Mouse (Mus musculus) limb, embryonic 14.5 days (tissue): ENCODE data around the gene Eif3i. TPM values are rescaled to one million over a fixed set of nuclear protein-coding genes. Genes with fewer than 3 reads are reported as not detected.

Experiments used
- ATAC-seq: fragments of 200-750 bp; cut with Nextera tagmentation; 2 replicates; pipeline ENCODE4 v1.8.0; 2017; ENCODE audit warnings: low read depth, moderate number of reproducible peaks, moderate TSS enrichment; ENCODE audit not compliant: low FRiP score
- DNase-seq: peaks from one replicate; pipeline ENCODE4 v3.0.0-alpha.2; 2015; ENCODE audit warnings: low spot score
- H3K27ac ChIP-seq: fragments of 300-500 bp; sonication (generic); replicated peaks from 2 replicates; pipeline ENCODE4 v1.5.1; 2014; ENCODE audit warnings: low read depth, mild to moderate bottlenecking, low read length, moderate library complexity, mixed read lengths
- H3K27me3 ChIP-seq: fragments of 300-500 bp; sonication (generic); 2 replicates; pipeline ENCODE4 v1.6.1; 2014; ENCODE audit warnings: low read length, mixed read lengths; ENCODE audit not compliant: control insufficient read depth, insufficient read depth
- H3K36me3 ChIP-seq: fragments of 300-500 bp; sonication (generic); 2 replicates; pipeline ENCODE4 v1.6.1; 2014; ENCODE audit warnings: mild to moderate bottlenecking, low read length, moderate library complexity, mixed read lengths; ENCODE audit not compliant: control insufficient read depth, insufficient read depth
- H3K4me1 ChIP-seq: fragments of 300-500 bp; sonication (generic); 2 replicates; pipeline ENCODE4 v1.6.1; 2014; ENCODE audit warnings: antibody characterized with exemption, low read length, mixed read lengths; ENCODE audit not compliant: control insufficient read depth, insufficient read depth
- H3K4me2 ChIP-seq: fragments of 300-500 bp; sonication (generic); replicated peaks from 2 replicates; pipeline ENCODE4 v1.6.1; 2014; ENCODE audit warnings: low read depth, mild to moderate bottlenecking, low read length, moderate library complexity; ENCODE audit not compliant: severe bottlenecking
- H3K4me3 ChIP-seq: fragments of 300-500 bp; sonication (generic); replicated peaks from 2 replicates; pipeline ENCODE4 v1.5.1; 2014; ENCODE audit warnings: low read length
- H3K9ac ChIP-seq: fragments of 300-500 bp; sonication (generic); 2 replicates; pipeline ENCODE4 v1.6.1; 2014; ENCODE audit warnings: mild to moderate bottlenecking, low read depth, low read length, moderate library complexity; ENCODE audit not compliant: severe bottlenecking
- H3K9me3 ChIP-seq: fragments of 300-500 bp; sonication (generic); 2 replicates; pipeline ENCODE4 v1.6.1; 2016; ENCODE audit warnings: low read length; ENCODE audit not compliant: control insufficient read depth
- POLR2A ChIP-seq: fragments of 200-500 bp; IDR thresholded peaks from 2 replicates; pipeline ENCODE4 v1.8.0; 2012; ENCODE audit warnings: inconsistent platforms, mild to moderate bottlenecking, moderate library complexity, borderline replicate concordance; ENCODE audit not compliant: insufficient read depth, insufficient read length; ENCODE audit errors: extremely low read depth
- WGBS: fragments of 180-500 bp; shearing (Covaris S2); extraction: QIAGEN DNeasy Blood & Tissue Kit; methylation state at CpG from one replicate; pipeline ENCODE4 v1.1.7; 2014; 5-methylcytosine and 5-hydroxymethylcytosine counted together
- polyA plus RNA-seq, 2 experiments: library from polyadenylated mRNA; depleted of rRNA in 1 of 2; stranded (reverse) in 1 of 2; unstranded in 1 of 2; fragments of >200 nt; fragmentation: Nextera tagmentation in 1 of 2; extraction: Ambion mirVana in 1 of 2; gene quantifications; 2 replicates each; pipeline versions ENCODE4 v1.2.1 to v1.2.3; 2012 to 2014

Gene Eif3i
- polyA plus RNA-seq, 2 experiments, result 334 to 367 TPM

- Histone ChIP-seq H3K9me3 (no peaks in the 10 kb centered on the region), H3K4me1 (peaks cover 4% of the 10 kb centered on the region; the same call in 1 of the 2 replicates), H3K27ac (no peak overlapping the region), H3K36me3 (peaks cover 6% of the 10 kb centered on the region), H3K27me3 (no peaks in the 10 kb centered on the region), H3K4me2 (peak overlapping the region; percentile 81; the same call in 1 of the 2 replicates), H3K9ac (no peak overlapping the region), H3K4me3 (no peak overlapping the region)
- TF ChIP-seq POLR2A, result no peak
- no peak for DNase-seq
- ATAC-seq, result no peak
- 69% methylated on average over 9 of the region's 9 CpGs for WGBS
Measured at GRCm38 (mm10) chr4:129585773-129586172, 14.7 kb downstream of the Eif3i start.

- Histone ChIP-seq H3K4me2 (peak overlapping the region; percentile 81), H3K36me3 (no peaks in the 10 kb centered on the region), H3K4me1 (peaks cover 4% of the 10 kb centered on the region; the same call in 1 of the 2 replicates), H3K27ac (0 out of 2 replicates have a peak overlapping the region, but pooled peaks have one; percentile 38), H3K9me3 (no peaks in the 10 kb centered on the region), H3K9ac (peak overlapping the region; percentile 64), H3K4me3 (peak overlapping the region; percentile 47), H3K27me3 (no peaks in the 10 kb centered on the region)
- ATAC-seq (peak; percentile 69), DNase-seq (peak; percentile 79)
- 4% methylated on average over 36 of the region's 36 CpGs for WGBS
- TF ChIP-seq POLR2A, result no peak
Measured at GRCm38 (mm10) chr4:129584884-129585608, 15.4 kb downstream of the Eif3i start.

- Histone ChIP-seq H3K4me1 (peaks cover 4% of the 10 kb centered on the region; the same call in 1 of the 2 replicates), H3K36me3 (no peaks in the 10 kb centered on the region), H3K27me3 (no peaks in the 10 kb centered on the region), H3K4me3 (peak overlapping the region; percentile 47), H3K4me2 (peak overlapping the region; percentile 81), H3K9ac (peak overlapping the region; percentile 64; the same call in 1 of the 2 replicates), H3K9me3 (no peaks in the 10 kb centered on the region), H3K27ac (0 out of 2 replicates have a peak overlapping the region, but pooled peaks have one; percentile 38)
- 48% methylated on average over 1 of the region's 1 CpGs for WGBS
- no peak for TF ChIP-seq POLR2A
- no peak for DNase-seq
- ATAC-seq, result no peak
Measured at GRCm38 (mm10) chr4:129584370-129584769, 16.1 kb downstream of the Eif3i start.

- 91% methylated on average over 1 of the region's 1 CpGs for WGBS
- Histone ChIP-seq H3K4me3 (no peak overlapping the region), H3K9me3 (no peaks in the 10 kb centered on the region), H3K27ac (no peak overlapping the region), H3K27me3 (no peaks in the 10 kb centered on the region), H3K36me3 (no peaks in the 10 kb centered on the region), H3K9ac (no peak overlapping the region), H3K4me2 (no peak overlapping the region), H3K4me1 (peaks cover 4% of the 10 kb centered on the region; the same call in 1 of the 2 replicates)
- DNase-seq (no peak), ATAC-seq (no peak)
- TF ChIP-seq POLR2A, result no peak
Measured at GRCm38 (mm10) chr4:129582251-129582650, 18.2 kb downstream of the Eif3i start.

GRCm38 (mm10) chr4:129580347-129580746 lies 20.1 kb downstream of the Eif3i start:
- DNase-seq (no peak), ATAC-seq (no peak)
- H3K4me2 ChIP-seq, result no peak overlapping the region
- H3K9ac ChIP-seq, result no peak overlapping the region
- no peaks in the 10 kb centered on the region for H3K27me3 ChIP-seq
- H3K4me1 ChIP-seq, result peaks cover 4% of the 10 kb centered on the region; the same call in 1 of the 2 replicates
- H3K9me3 ChIP-seq, result no peaks in the 10 kb centered on the region
- WGBS, result 64% methylated on average over 7 of the region's 7 CpGs
- no peak overlapping the region for H3K27ac ChIP-seq
- H3K36me3 ChIP-seq, result no peaks in the 10 kb centered on the region
- H3K4me3 ChIP-seq, result no peak overlapping the region
- TF ChIP-seq POLR2A, result no peak
